Mouse (Mus musculus) heart, adult 18-20 months (tissue): Measurements from ENCODE around the gene Fam102b. TPM values are rescaled to one million over a fixed set of nuclear protein-coding genes. Genes with fewer than 3 reads are reported as not detected.

ENCODE experiments used
- DNase-seq, 2 experiments: peaks; one replicate each; pipeline ENCODE4 v3.0.0; 2021 to 2022; ENCODE audit warnings: mixed read lengths in 1 of 2
- total RNA-seq, 2 experiments: library from RNA; stranded (reverse); gene quantifications; 2 replicates each; pipeline ENCODE4 v1.2.3; 2021

Fam102b gene
- total RNA-seq, 2 experiments from 2014 or later, result 13.0 to 13.8 TPM

DNA sequence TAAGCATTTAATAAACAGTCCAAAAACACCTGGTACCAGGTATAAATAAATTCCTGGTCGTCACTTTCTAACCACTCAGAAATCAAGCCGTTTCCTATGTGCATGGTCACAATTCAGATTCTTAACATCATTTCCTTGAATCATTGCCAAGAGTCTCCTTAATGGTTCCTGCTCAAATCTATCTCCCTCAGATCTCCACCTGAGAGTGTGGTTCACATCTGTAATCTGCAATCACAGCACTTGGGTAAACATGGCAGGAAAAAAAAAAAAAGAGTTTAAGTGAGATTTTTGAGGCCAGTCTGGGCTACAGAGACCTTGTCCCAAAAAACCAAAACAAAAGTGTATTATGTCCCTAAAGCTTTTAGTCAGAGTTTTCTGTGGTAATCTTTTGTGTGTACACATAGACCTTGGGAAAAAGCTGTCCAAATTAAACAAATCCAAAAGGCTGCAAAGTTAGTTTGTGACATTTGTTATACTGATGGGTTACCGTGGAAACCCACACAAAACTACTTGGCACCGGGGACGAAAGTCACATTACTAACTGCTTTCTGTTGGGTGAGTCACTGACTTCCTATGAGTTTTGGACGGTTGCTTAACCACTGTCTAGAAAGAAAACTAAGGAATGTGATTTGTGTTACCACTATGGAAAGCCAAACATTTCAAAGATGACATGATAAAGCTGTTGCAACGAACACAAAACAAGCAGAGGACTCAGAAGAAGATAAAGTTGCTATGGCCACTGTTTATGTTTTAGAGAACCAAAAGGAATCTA, 16.7 kb downstream of the Fam102b start:
- peak; percentile 69 to 81 for DNase-seq

DNA sequence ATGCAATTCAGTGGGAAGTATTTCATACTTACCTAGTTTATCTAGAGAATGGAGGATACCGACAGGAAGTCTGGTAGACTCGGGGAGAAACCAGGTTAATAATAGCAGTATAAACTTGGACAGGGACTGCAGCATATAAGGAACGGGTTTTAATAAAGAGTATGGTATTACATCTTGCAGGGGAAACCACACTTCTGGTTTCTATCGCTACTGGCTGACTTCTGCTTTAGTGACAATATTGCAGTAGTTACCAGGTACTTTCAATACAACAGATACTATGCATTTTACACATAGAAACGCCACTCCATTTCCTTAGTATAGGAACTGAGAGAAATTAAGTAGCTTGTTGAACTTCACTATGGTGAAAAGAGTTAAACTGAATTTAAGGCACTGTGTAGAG, 19.2 kb downstream of the Fam102b start:
- DNase-seq, result no peak

- DNase-seq, result no peak
Observed at GRCm38 (mm10) chr3:109005777-109006176, 21.6 kb downstream of the Fam102b start.

DNA sequence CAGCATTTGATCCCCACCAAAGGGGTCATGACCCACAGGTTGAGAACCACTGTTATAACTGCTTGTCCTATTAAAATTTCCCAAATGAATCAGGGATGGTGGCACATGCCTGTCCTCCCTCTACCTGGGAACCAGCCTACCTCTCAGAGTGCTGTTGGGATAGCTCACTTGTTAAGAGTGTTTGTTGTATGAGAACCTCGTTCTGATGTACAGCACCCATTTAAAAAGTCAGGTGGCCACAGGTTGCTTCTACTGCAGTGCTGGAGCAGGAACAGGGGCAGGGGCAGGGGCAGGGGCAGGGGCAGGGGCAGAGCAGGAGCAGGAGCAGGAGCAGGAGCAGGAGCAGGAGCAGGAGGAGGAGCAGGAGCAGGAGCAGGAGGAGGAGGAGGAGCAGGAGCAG, 28.2 kb downstream of the Fam102b start:
- no peak for DNase-seq

- DNase-seq, result peak; percentile 27 to 37
Observed at GRCm38 (mm10) chr3:108997762-108998161, 29.6 kb downstream of the Fam102b start.

GRCm38 (mm10) chr3:108997284-108997683, 30.1 kb downstream of the Fam102b start:
- peak; percentile 22 to 53 for DNase-seq

GRCm38 (mm10) chr3:108995379-108995778, 32.0 kb downstream of the Fam102b start:
- DNase-seq, result no peak

- DNase-seq, result no peak
Observed at GRCm38 (mm10) chr3:108994477-108994876, 32.9 kb downstream of the Fam102b start.

GRCm38 (mm10) chr3:108989971-108990548, 37.3 kb downstream of the Fam102b start:
- peak; percentile 31 to 54 for DNase-seq

DNA sequence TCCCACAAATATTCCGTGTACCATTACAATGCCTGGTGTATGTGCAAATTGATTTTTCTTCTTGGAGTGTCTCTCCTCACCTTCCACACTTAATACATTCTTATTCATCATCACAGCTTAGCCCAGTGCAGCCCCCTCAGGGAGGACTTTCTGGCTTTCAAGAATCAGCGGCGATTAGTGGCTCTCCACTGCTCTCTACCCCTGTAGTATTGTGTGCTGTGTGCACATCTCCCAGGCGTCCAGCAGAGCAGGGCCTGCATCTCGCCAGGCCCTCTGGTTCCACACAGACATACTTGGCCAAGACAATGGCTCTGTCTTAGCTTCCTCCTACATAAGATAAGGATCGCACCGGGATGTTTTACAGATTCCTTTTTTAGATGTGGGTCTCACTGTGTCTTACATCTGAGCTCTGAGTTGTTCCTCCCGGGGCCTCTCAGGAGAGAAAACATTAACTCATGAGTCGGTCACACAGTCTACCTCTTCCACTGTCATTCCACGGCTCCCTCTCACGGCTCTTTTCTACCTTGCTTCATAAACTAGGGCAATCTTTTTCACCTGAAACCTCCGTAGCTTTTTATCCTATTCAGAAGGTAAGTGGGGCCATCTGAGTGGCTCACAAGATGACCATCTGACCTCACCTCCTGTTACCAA, 40.3 kb downstream of the Fam102b start:
- no peak for DNase-seq

DNA sequence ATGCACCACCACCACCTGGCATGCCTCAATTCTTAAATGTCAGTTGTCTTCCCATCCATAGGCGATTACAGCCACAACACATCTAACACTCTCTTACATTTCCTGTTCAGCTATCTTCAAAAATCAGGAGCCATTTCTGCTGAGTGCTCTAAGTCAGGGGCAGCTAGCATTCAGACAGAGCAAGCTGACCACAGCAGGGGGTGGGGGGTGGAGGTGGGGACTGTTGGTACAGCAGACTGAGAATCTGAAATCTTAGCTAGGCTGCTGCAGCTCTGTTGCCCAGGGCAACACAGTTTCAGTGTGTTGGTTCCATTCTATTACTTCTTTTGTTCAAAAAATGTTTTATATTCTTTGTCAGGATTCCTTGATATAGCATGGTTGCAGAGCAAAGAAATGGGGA, 40.9 kb downstream of the Fam102b start:
- no peak for DNase-seq

DNA sequence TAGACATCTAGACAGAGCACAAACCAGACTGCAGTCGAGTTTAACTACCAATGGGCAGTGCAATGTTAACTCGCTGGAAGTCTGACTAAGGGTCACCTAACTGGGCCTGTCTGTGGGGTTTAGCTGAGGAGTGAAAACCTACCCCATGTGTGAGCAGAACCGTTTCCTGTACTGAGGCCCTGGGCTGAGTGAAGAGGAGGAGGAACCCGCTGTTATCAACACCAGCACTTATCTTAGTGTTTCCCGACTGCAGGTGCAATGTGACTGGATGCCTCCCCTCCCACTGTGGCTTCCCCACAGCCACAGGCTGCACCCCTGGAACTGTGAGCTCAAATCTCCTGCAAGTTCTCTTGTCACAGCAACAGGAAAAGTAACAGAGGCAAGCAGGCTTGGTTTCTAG, 43.4 kb downstream of the Fam102b start:
- no peak for DNase-seq

DNA sequence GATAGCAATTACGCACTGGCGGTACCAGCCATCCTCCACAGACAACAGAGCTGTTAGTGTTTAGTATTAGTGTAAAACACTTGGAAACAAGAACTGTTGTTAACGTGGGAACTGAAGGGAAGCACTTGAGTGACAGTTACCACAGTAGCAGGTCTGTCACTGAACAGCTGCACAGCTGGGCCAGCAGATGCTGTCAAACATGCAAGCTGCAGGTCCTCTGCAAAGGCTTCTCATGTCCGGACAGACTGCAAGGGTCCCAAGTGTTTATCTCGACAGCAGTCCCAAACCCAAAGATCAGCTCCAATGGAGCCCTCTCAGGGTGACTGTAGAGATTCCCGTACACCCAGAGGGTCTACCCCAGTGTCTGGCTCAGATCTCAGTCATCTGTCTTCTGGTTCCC, 45.5 kb downstream of the Fam102b start:
- DNase-seq, result no peak

- DNase-seq, result peak; percentile 14 to 44
Observed at GRCm38 (mm10) chr3:108977340-108978030, 49.9 kb downstream of the Fam102b start.

DNA sequence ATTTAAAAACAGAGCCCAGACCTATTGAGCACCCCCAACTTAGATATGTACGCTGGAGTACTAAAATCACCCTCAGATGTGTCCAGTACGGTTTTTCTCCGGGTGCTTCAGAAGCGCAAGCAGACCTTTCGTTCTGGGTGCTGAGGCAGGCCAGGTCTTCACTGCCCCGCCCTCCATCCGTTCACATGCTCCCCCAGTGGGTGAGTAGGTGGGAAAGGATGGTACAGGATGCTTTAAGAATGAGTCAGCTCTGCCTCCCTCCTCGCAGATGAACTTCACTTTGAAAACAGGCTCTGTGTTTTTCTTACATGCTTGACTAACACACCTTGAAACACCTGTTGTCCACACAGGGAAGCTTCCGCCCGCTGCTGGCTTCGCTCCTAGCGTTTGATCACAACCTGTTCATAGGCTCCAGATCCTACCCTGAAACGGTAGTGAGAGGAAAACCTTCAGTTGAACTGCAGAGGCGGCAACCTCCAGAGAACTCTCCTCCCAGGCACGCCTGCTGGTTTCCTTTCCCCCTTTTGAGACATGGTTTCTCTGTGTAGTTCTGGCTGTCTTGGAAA, 52.4 kb downstream of the Fam102b start:
- no peak for DNase-seq

GRCm38 (mm10) chr3:108973980-108974660, 53.3 kb downstream of the Fam102b start:
- no peak for DNase-seq

- no peak for DNase-seq
Observed at GRCm38 (mm10) chr3:108966051-108966450, 61.4 kb downstream of the Fam102b start.

DNA sequence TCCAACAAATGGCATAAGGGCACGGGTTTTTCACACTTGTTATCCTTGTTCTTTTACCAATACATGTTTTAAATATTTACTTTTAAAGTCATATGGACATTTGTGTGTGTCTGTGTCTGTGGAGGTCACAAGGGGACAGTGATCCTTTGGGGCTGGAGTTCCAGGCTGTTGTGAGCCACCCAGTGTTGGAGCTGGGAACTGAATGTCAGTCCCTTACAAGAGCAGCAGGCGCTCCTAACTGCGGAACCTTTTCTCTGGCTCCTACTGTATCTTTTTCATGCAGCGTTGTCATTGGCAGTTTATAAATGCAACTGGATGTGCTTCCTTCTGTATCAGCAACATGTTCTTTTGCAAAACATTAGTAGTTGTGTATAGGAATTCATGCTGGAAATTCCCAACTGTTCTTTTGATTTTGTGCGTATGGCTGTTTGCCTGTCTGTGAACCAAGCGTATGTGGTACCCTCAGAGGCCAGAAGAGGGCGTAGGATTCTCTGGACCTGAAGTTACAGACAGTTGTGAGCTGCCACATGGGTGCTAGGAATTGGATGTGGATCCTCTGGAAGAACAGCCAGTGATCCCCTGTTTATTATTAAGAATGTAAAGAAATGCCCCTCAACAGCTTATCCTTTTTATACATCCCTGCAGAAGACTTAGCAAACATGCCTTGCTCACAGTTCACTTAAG, 62.9 kb downstream of the Fam102b start:
- DNase-seq, result no peak

GRCm38 (mm10) chr3:108963776-108964175, 63.6 kb downstream of the Fam102b start:
- DNase-seq, result no peak

DNA sequence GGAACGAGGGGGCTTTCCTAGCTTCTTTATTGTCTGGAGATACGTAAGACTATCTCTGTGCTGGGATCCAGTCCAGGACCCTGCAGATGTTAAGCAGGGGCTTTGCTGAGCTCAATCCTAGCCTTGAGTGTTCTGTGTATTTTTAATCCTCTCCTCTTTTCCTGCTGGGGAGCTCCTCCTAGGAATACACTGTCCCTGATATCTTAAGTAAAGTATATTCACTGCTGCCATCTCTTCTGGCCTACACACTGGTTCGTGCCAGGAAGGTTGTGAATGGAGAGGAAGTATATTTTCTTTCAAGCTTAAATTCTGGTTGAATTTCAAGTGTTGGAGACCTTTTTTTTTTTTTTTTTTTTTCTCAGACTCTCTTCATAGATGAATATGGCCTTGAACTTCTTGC, 64.1 kb downstream of the Fam102b start:
- DNase-seq, result no peak

- DNase-seq, result no peak
Observed at GRCm38 (mm10) chr3:108961655-108962054, 65.8 kb downstream of the Fam102b start.
